Mouse (Mus musculus) natural killer cell, adult 2 months (primary cell): ENCODE measurements around the gene Tmem168.

Experiments
- DNase-seq, 2 experiments: peaks; one replicate each; pipeline ENCODE4 v3.0.0; 2022; ENCODE audit warnings: low spot score in 2 of 2

The Tmem168 gene

DNA sequence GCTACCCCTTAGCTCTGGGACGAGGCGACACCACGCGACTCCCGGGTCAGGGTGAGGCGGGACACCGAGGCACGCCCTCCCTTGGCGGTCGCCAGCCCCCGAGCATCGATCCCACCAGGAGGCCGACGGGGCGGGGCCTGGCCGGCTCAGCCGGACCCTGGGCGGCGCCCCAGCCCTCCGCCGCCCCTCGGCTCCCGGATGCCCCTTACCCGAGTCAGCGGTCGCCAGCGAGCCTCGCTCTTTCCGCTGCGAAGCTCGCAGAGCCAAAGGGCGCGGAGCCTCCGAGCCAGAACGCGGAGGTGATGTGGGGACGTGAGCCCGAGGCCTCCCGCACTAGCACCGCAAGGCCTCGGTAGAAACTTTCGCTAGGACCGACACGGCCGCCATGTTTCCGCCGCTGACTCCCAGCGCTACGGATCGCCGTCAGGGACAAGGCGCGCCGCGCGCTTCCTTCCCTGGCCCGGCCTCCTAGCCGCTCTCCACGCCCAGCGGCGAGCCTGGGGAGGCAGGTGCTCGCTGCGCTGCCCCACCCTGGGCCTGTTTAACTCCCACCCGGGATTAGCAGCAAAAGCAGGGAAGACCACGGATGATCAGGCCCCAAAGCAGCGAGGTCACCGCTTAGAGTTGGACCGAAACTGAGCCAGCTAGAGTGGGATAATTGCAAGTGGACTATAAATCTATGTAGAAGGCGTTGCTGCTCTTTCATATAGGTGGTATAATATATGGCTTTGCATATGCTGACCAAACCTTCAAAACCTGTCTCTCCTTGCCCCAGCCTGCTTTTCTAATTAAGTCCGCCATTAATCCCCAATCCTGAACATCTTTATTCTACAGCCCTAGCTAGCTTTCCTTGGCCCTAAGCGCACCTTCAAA, at the start of gene Tmem168:
Gene Tmem168, minus strand, starts transcription at position 480 of the 873 bp plus-strand sequence.
- peak; percentile 80 to 86 for DNase-seq

- DNase-seq = no peak
Measured at GRCm38 (mm10) chr6:13654081-13654480, 46.2 kb upstream of the Tmem168 start.

DNA sequence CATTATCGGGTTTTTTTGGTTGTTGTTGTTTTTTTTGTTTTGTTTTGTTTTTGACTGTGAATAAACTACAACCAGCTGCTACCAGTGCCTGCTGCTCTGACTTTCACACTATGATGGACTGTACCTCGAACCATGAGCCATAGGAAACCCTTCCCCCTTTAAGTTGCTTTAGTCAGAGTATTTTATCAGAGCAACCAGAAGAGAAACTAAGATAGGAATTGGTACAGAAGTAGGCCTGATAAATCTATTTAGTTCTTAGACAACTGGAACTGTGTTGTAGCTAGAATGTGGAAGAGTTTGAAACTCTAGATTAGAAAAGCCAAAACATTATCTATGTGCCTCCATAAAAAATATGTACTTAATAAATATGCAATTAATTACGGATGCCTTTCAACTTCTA, 44.4 kb upstream of the Tmem168 start:
- no peak for DNase-seq

DNA sequence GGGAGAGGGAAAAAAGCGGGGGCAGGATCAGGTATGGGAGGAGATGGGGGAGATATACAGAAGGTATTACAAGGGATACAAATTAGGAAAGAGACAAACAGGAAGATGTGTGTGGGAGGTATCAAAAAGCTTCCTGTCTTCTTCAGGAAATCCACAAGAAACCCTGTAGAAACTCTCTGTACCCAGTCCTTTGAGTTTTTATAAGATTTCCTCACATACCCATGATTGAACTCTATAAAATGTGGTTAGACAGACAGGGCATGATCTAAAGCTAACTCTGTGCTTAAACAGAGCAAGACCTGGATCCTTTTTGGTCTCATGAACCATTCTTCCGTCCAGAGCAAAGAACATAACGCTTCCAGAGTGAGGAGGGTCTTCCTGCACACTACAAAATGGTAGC, 43.0 kb upstream of the Tmem168 start:
- no peak for DNase-seq

DNA sequence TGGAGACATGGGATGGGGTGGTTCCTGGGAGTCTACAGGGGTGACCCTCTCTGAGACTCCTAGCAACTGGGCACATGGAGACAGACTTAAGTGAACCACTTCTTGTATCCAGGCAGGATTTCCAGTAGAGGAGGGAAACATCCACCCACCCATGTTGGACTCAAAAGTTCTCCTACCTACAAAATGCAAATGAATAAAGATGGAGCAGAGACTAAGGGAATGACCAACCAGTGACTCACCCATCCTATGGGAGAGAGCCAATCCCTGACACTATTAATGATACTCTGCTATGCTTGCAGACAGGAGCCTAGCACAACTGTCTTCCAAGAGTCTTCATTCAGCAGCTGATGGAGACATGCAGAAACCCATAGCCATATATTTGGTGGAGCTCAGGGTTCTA, 40.4 kb upstream of the Tmem168 start:
- DNase-seq = no peak

GRCm38 (mm10) chr6:13636582-13636989, 28.7 kb upstream of the Tmem168 start:
- DNase-seq = no peak

DNA sequence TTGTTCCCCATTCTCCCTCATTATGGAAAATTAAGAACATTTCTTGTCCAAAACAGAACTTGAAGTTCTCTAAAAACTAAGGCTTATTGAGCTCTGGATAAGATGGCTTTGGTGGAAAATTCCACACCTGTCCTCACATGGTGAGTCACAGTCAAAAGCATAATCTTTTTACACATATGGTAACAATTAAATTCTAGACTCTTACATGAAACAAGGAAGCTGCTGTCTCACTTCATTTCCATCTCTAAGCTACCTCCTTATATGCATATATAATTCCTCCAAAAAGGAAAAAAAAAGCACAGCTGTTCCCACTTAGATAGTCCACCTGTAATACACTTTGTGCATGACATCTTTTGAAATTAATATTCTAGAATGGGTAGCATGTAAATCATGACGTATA, 24.7 kb upstream of the Tmem168 start:
- DNase-seq = no peak

DNA sequence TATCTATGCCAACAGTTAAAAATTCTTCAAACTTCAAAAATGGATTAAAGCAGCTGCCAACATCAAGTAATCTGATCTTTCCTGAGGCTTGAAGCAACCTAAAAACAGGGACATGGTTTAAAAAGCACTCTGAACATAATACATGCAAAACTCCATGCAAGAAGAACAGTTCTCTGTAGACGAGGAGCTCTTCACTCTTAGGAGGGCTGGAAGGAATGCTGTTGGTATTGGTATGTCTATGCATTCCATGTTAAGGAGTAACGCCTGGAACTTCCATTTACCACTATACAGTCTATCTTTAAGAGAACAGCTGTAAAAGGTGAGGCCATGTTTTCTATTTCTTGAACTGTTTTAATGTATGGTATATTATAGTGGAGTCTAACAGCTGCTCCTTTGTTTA, 22.7 kb upstream of the Tmem168 start:
- DNase-seq = no peak

DNA sequence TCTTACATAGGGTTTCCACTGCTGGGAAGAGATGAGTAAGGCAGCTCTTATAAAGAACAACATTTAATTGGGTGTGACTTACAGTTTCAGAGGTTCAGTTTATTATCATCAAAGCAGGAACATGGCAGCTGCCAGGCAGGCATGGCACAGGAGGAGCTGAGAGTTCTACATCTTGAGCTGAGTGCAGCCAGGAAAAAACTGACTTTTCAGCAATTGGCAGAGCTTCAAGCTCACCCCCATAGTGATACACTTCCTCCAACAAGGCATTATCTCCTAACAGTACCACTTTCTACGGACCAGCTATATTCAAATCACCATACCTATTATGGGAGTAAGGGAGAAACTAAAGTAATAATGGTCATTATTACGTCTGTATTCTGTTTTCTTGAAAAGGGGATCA, 11.7 kb upstream of the Tmem168 start:
- DNase-seq = no peak

- DNase-seq = no peak
Measured at GRCm38 (mm10) chr6:13617110-13617509, 9.2 kb upstream of the Tmem168 start.

- DNase-seq = no peak
Measured at GRCm38 (mm10) chr6:13614568-13614967, 6.7 kb upstream of the Tmem168 start.

DNA sequence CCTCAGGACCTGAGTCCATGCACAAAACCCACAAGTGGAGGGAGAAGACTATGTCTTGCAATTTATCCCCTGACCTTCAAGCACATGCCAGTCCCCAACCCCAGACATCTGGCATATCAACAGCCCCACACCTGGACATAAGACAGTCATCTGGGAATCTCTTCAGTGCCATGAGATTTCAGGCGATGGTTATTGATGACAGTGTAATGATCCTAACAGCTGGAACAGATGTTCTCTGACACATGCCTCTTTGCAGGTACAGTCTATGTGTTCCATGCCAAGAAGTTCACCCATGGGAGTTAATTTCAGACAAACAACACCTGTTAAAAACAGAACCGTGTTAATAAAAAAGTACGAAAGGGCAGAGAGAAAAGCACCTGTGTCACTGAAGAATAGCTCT, 5.8 kb upstream of the Tmem168 start:
- no peak for DNase-seq

GRCm38 (mm10) chr6:13610869-13611268, 3.0 kb upstream of the Tmem168 start:
- DNase-seq = no peak

GRCm38 (mm10) chr6:13609353-13610140, 1.6 kb upstream of the Tmem168 start:
- peak in 1 of 2 experiments; percentile 54 for DNase-seq

DNA sequence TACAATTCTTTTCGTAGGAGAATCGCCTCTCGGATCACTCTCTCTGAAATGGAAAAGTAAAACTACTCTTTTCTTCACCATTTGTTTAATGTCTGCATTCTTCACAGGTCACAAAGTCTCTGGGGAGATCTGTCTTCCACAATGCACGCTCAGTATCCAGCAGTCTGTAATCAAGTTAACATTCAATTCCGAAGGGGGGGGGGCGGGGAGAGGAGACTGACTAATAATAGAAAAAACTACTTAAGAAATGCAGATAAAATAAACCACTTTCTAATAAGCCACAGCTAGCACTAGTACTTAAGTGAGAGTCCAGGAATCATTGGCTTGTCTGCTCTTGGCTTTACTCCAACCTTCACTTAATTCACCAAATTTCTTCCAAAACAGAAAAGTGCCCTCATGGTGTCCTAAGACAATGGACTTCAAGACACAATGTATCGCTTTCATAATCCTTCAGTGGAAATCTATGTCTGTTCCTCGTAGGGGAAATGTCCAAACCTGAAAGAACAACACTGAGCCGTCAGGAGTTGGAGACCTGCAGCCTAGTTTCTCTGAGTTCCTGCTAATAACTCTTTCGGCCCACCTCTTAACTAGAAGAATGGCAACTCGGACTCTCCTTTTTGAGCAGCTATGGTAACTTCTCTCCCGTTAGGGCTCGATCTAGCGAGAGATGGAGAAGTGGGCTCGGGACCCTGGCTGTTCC, 829 bp downstream of the Tmem168 start:
- no peak for DNase-seq

GRCm38 (mm10) chr6:13606394-13606793, 1.5 kb downstream of the Tmem168 start:
- no peak for DNase-seq

DNA sequence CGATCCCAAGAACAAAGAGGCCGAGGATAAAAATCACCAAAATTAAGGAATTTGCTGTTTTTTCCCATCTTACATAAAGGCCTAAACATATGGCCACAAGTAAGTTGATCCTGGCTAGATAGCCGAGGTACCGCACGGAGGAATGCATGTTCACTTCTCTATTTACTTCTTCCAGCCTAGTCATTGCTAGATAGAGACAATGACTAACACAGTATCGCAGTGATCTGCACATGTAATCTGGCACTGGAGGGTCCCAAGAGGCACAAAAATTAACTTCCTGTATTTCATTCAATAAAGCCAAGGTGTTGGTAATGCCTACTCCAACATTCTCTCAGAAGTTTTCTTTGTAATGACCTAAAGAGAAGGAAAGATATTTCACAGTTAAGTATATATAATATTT, 4.8 kb downstream of the Tmem168 start:
- DNase-seq = no peak

DNA sequence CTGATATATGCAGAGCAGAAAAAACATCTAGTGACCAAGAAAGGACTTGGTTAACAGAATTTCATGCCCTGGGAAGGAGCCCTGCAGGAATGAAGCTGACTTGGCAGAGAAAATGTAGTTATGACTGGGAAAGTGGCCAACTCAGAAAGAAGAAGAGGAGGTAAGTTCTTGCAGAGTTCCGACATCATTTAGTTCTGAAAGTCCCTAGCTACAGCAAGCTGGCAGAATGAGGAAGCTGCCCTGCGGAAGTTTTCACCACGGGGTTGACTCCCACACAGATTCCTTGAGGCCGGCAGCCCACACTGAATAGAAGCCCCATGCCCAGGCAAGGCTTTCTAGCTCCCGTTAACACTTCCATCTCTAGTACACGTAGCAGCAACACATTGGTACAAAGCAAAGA, 6.3 kb downstream of the Tmem168 start:
- peak in 1 of 2 experiments; percentile 48 for DNase-seq

GRCm38 (mm10) chr6:13598239-13598923, 9.5 kb downstream of the Tmem168 start:
- DNase-seq = no peak

- DNase-seq = no peak
Measured at GRCm38 (mm10) chr6:13592729-13593345, 15.1 kb downstream of the Tmem168 start.

DNA sequence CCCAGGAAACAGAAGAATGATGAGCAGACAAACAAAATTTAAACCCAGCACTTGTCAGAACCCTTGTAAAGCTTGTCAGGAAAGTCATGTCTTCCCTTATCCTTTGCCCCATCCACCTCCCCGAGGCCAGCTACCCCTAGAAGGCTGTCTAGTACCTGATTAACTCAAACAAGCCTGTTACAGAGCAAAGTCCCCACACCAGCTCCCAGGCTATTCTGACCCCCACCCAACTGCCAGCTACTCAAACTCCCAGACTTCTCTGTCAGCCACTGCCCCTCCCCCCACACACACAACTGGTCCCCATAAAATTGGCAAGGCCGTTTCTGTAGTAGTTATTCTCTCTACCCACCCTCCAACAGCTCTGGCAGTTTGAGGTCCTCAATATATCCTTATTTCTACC, 21.3 kb downstream of the Tmem168 start:
- DNase-seq = no peak
